Mouse (Mus musculus) B cell, adult 2 months (primary cell): ENCODE data around the gene Nanp.

Source experiments
- DNase-seq, 2 experiments: peaks; one replicate each; pipeline ENCODE4 v3.0.0; 2022

Gene Nanp

GRCm38 (mm10) chr2:150995324-150995723 is 43.9 kb downstream of the Nanp start:
- no peak for DNase-seq

- no peak for DNase-seq
Measured at GRCm38 (mm10) chr2:150991050-150991449, 48.1 kb downstream of the Nanp start.

- no peak for DNase-seq
Measured at GRCm38 (mm10) chr2:150990506-150990905, 48.7 kb downstream of the Nanp start.

GRCm38 (mm10) chr2:150985359-150985758 is 53.8 kb downstream of the Nanp start:
- DNase-seq: no peak

- no peak for DNase-seq
Measured at GRCm38 (mm10) chr2:150982051-150982450, 57.1 kb downstream of the Nanp start.

GRCm38 (mm10) chr2:150981524-150981923 is 57.7 kb downstream of the Nanp start:
- no peak for DNase-seq

GRCm38 (mm10) chr2:150979861-150980620 is 59.2 kb downstream of the Nanp start:
- DNase-seq: no peak
